Mouse (Mus musculus) forebrain, postnatal 0 days (tissue): ENCODE measurements at regions not wholly inside any gene's neighbourhood (a gene's known extent, or its start where the extent isn't known, plus 50 kb on each side); places are given as distances from the start of the nearest gene placed in this dataset.

ENCODE experiments used
- ATAC-seq: fragments of 200-750 bp; cut with Nextera tagmentation; 2 replicates; pipeline ENCODE4 v1.8.0; 2017; ENCODE audit warnings: mild to moderate bottlenecking, moderate library complexity
- DNase-seq: peaks from one replicate; pipeline ENCODE4 v3.0.0-alpha.2; 2015
- H3K27ac ChIP-seq: fragments of 300-500 bp; sonication (generic); 2 replicates; pipeline ENCODE4 v1.5.1; 2014; ENCODE audit warnings: low read depth, mild to moderate bottlenecking, antibody characterized with exemption, low read length, moderate library complexity, mixed read lengths
- H3K27me3 ChIP-seq: fragments of 300-500 bp; sonication (generic); 2 replicates; pipeline ENCODE4 v1.6.1; 2014; ENCODE audit warnings: mild to moderate bottlenecking, low read length, mixed read lengths; ENCODE audit not compliant: insufficient read depth
- H3K36me3 ChIP-seq: fragments of 300-500 bp; sonication (generic); 2 replicates; pipeline ENCODE4 v1.6.1; 2014; ENCODE audit warnings: mild to moderate bottlenecking, moderate library complexity; ENCODE audit not compliant: insufficient read depth
- H3K4me1 ChIP-seq: fragments of 300-500 bp; sonication (generic); 2 replicates; pipeline ENCODE4 v1.6.1; 2014; ENCODE audit warnings: antibody characterized with exemption; ENCODE audit not compliant: insufficient read depth
- H3K4me2 ChIP-seq: fragments of 300-500 bp; sonication (generic); 2 replicates; pipeline ENCODE4 v1.6.1; 2014; ENCODE audit warnings: low read depth, mild to moderate bottlenecking, moderate library complexity
- H3K4me3 ChIP-seq: fragments of 300-500 bp; sonication (generic); 2 replicates; pipeline ENCODE4 v1.5.1; 2014; ENCODE audit warnings: low read depth, low read length, mixed read lengths
- H3K9ac ChIP-seq: fragments of 300-500 bp; sonication (generic); 2 replicates; pipeline ENCODE4 v1.6.1; 2014; ENCODE audit warnings: mild to moderate bottlenecking
- H3K9me3 ChIP-seq: fragments of 300-500 bp; sonication (generic); 2 replicates; pipeline ENCODE4 v1.6.1; 2016; ENCODE audit warnings: low read length
- CTCF ChIP-seq: sonication (generic); IDR thresholded peaks from 2 replicates; pipeline ENCODE4 v1.5.1; 2016; ENCODE audit warnings: antibody characterized with exemption, control low read depth, low read depth
- WGBS: fragments of 180-500 bp; shearing (Covaris S2); extraction: QIAGEN DNeasy Blood & Tissue Kit; methylation state at CpG from one replicate; pipeline ENCODE4 v1.1.7; 2014; 5-methylcytosine and 5-hydroxymethylcytosine counted together

DNA sequence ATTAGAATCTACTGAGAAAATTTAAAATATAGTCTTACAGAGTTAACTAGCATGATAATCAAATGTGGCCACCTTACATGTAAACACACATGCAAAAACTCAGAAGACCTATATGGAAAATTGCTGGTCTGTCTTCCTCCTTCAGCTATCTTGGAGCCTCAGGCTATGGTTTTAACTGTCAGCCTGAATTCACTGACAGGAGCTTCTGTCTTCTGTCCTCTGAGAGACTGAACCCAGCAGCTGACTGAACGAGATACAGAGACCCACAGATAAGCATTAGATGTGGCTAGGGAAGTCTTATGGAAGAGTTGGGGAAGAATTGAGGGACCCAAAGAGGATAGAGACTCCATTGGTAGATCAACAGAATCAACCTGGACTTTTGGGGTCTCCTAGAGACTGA, 360.0 kb upstream of the Meox2 start:
- WGBS, result 73% methylated on average over 1 of the region's 1 CpGs
- DNase-seq, result no peak

DNA sequence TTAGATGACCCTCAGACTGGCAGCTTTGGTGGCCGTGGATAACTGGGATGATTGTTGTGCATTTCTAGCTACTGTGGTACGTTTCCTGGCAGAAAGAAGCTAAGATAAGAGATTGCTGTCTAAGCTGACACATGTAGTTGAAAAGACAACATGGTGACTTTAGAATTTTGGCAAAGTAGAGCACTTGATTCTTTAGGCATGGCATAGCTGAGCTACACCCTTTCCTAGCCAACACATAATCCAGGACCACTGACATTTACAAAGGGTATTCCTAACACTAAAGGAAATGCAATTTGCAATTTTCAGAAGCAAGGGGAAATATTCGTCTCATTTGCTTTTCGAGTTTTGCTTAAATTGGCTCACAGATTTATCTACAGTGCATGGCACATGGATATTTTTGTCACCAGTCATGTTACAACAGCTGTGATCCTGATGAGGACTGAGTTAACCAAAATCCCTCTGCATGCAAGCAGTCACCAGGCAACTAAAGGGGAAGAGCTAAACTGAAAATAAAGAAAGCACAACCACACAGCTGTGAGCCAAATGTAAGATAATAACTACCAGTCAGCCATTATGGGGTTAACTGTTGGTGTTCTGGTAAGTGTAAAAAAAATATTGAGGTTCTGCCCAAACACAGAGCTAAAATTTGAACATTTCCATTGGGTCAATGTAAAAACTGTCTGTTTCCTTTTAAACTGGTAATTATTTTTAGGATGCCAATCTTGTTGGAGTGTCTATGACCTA, 342.9 kb upstream of the Meox2 start:
- H3K4me2 ChIP-seq, result no peak overlapping the region
- no peak overlapping the region for H3K27ac ChIP-seq
- no peaks in the 10 kb centered on the region for H3K36me3 ChIP-seq
- H3K9ac ChIP-seq, result no peak overlapping the region
- no peak overlapping the region for H3K4me3 ChIP-seq
- ATAC-seq (peak; percentile 90), DNase-seq (peak; percentile 45)
- H3K9me3 ChIP-seq, result no peaks in the 10 kb centered on the region
- no peak for TF ChIP-seq CTCF
- 58% methylated on average over 4 of the region's 4 CpGs for WGBS
- H3K27me3 ChIP-seq, result no peaks in the 10 kb centered on the region
- H3K4me1 ChIP-seq, result no peaks in the 10 kb centered on the region

More for the DNA sequence above, 360.0 kb upstream of the Meox2 start:
- Histone ChIP-seq H3K9me3 (no peaks in the 10 kb centered on the region), H3K4me1 (no peaks in the 10 kb centered on the region), H3K4me3 (no peak overlapping the region), H3K36me3 (no peaks in the 10 kb centered on the region), H3K9ac (no peak overlapping the region), H3K27ac (no peak overlapping the region), H3K4me2 (no peak overlapping the region), H3K27me3 (no peaks in the 10 kb centered on the region)
- no peak for TF ChIP-seq CTCF
- ATAC-seq, result no peak

DNA sequence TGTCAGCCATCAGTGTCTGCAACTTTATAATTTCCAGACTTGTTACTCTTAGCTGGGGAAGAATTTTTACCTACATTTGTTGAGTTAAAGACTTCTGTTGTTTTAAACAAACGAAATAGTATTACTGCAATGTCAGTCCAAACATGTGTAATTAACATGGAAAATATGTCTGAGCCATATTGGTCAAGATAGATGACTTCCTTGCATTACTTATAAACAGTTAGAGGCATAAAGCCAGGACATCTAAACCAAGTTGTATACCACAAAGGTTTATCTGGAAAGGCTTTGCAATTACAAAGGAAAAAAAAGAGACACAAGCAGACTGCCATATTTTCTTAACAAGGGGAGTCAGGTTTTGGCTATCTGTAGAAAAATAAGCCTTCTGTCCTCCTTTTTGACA, 342.2 kb upstream of the Meox2 start:
- Histone ChIP-seq H3K27me3 (no peaks in the 10 kb centered on the region), H3K4me3 (no peak overlapping the region), H3K9ac (no peak overlapping the region), H3K4me2 (no peak overlapping the region), H3K4me1 (no peaks in the 10 kb centered on the region), H3K9me3 (no peaks in the 10 kb centered on the region), H3K36me3 (no peaks in the 10 kb centered on the region), H3K27ac (no peak overlapping the region)
- no peak for TF ChIP-seq CTCF
- 47% methylated on average over 1 of the region's 1 CpGs for WGBS
- DNase-seq, result no peak
- no peak for ATAC-seq

DNA sequence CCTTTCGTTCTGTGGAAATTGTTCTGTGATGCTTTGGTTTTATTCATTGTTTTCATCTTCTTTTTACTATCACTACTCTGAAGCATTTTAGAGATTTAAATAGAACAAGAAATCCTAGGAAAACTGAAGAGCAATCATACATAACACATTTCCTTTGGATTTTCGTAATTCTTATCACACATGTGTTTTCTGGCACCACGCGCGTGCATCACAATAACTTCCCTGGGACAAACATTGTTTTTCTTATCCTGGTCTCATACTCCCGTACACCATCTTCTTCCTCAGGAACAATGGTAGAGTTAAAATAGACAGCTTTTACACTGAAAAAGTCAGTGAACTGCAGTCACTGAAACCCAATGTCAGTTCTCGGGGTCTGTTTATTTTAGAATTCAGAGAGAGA, 327.6 kb upstream of the Meox2 start:
- DNase-seq, result no peak
- H3K27me3 ChIP-seq, result no peaks in the 10 kb centered on the region
- H3K27ac ChIP-seq, result no peak overlapping the region
- H3K36me3 ChIP-seq, result no peaks in the 10 kb centered on the region
- no peak overlapping the region for H3K9ac ChIP-seq
- no peaks in the 10 kb centered on the region for H3K4me1 ChIP-seq
- no peak overlapping the region for H3K4me3 ChIP-seq
- H3K9me3 ChIP-seq, result no peaks in the 10 kb centered on the region
- no peak overlapping the region for H3K4me2 ChIP-seq
- ATAC-seq, result no peak
- WGBS, result 81% methylated on average over 7 of the region's 7 CpGs
- no peak for TF ChIP-seq CTCF

DNA sequence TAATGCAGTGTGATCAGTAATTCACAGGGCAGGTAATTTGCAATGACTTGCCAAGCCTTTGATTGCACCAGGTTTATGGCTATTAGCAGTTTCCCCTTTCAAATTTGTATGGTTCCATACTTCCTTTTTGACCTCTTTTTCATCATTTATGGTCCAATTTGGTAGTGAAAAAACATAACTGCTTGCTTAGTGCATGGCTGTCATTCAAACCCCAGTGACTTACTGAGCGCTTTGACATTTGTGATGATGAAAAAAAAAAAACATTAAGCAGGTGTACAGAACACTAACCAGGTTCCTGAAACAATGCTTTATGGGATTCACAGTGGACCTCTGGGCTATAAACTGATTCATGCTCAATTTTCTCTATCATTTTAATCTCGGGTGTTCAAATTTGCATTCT, 317.5 kb upstream of the Meox2 start:
- WGBS, result 88% methylated on average over 2 of the region's 2 CpGs
- Histone ChIP-seq H3K4me3 (no peak overlapping the region), H3K36me3 (no peaks in the 10 kb centered on the region), H3K27me3 (no peaks in the 10 kb centered on the region; the same call in 1 of the 2 replicates), H3K27ac (no peak overlapping the region), H3K9ac (no peak overlapping the region), H3K4me1 (no peaks in the 10 kb centered on the region), H3K4me2 (no peak overlapping the region), H3K9me3 (no peaks in the 10 kb centered on the region)
- ATAC-seq, result no peak
- no peak for DNase-seq
- no peak for TF ChIP-seq CTCF

DNA sequence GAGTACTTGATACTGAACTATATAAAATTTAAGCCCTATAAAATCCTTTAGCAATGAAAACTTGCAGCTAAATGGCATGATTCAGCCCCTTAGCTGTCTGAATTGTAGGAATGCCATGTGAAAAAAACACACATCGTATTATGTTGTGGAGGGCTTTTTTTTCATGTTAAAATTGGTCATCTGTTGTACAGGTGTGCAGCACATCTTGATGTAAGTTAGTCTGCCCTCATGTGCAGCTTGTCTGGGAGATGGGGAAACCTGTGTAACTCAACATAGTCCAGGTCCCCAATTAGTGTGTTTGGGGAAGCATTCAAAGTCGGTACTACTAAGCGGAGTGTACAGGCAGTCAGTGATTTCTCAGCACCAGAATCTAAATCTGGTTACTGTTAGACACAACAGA, 316.9 kb upstream of the Meox2 start:
- no peaks in the 10 kb centered on the region for H3K36me3 ChIP-seq
- no peaks in the 10 kb centered on the region for H3K4me1 ChIP-seq
- TF ChIP-seq CTCF, result no peak
- no peak overlapping the region for H3K4me2 ChIP-seq
- no peak overlapping the region for H3K9ac ChIP-seq
- no peak overlapping the region for H3K27ac ChIP-seq
- 77% methylated on average over 3 of the region's 3 CpGs for WGBS
- DNase-seq (no peak), ATAC-seq (no peak)
- no peaks in the 10 kb centered on the region for H3K9me3 ChIP-seq
- H3K4me3 ChIP-seq, result no peak overlapping the region
- no peaks in the 10 kb centered on the region; the same call in 1 of the 2 replicates for H3K27me3 ChIP-seq

DNA sequence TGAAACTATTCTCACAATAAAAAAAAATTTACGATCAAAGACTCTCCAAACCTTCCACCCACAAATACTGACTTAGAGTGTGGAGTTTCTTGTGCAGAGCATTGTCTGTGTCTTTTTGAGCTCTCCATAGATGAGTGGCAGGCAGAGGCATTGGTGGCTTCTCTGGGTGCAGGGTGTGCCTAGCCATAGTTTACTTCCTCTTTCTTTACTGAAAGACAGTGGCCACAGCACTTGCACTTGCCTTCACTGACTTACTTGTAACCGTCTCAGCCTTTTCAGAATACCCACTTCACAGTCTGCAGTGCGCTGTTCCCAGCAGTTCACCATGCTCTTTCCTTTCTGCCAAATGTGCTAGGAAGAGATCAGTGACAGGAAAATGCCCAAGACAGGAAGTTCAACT, 316.1 kb upstream of the Meox2 start:
- no peak for TF ChIP-seq CTCF
- no peaks in the 10 kb centered on the region for H3K4me1 ChIP-seq
- H3K9me3 ChIP-seq, result no peaks in the 10 kb centered on the region
- no peak overlapping the region for H3K4me3 ChIP-seq
- WGBS, result 82% methylated on average over 3 of the region's 3 CpGs
- DNase-seq (no peak), ATAC-seq (no peak)
- H3K27me3 ChIP-seq, result no peaks in the 10 kb centered on the region; the same call in 1 of the 2 replicates
- H3K9ac ChIP-seq, result no peak overlapping the region
- no peak overlapping the region for H3K27ac ChIP-seq
- no peak overlapping the region for H3K4me2 ChIP-seq
- no peaks in the 10 kb centered on the region for H3K36me3 ChIP-seq
